Mouse (Mus musculus) midbrain, embryonic 11.5 days (tissue): Measurements from ENCODE around the gene Rhbdl1. TPM values are rescaled to one million over a fixed set of nuclear protein-coding genes. Genes with fewer than 3 reads are reported as not detected.

Experiments
- ATAC-seq: fragments of 200-750 bp; cut with Nextera tagmentation; 2 replicates; pipeline ENCODE4 v1.8.0; 2017; ENCODE audit warnings: moderate TSS enrichment, moderate library complexity; ENCODE audit not compliant: low FRiP score
- DNase-seq: peaks from one replicate; pipeline ENCODE4 v3.0.0; 2015; ENCODE audit warnings: low spot score; ENCODE audit errors: missing footprints
- H3K27ac ChIP-seq: fragments of 300-500 bp; sonication (generic); 2 replicates; pipeline ENCODE4 v1.5.1; 2014; ENCODE audit warnings: low read depth, low read length
- H3K27me3 ChIP-seq: fragments of 300-500 bp; sonication (generic); 2 replicates; pipeline ENCODE4 v1.6.1; 2014; ENCODE audit warnings: mild to moderate bottlenecking, low read length, moderate library complexity, mixed read lengths; ENCODE audit not compliant: control insufficient read depth, insufficient read depth
- H3K36me3 ChIP-seq: fragments of 300-500 bp; sonication (generic); 2 replicates; pipeline ENCODE4 v1.6.1; 2014; ENCODE audit warnings: mild to moderate bottlenecking, low read length, moderate library complexity, mixed read lengths; ENCODE audit not compliant: control insufficient read depth, insufficient read depth
- H3K4me1 ChIP-seq: fragments of 300-500 bp; sonication (generic); 2 replicates; pipeline ENCODE4 v1.6.1; 2014; ENCODE audit warnings: low read length; ENCODE audit not compliant: control insufficient read depth, insufficient read depth
- H3K4me2 ChIP-seq: fragments of 300-500 bp; sonication (generic); 2 replicates; pipeline ENCODE4 v1.6.1; 2014; ENCODE audit warnings: mild to moderate bottlenecking, moderate library complexity
- H3K4me3 ChIP-seq: fragments of 300-500 bp; sonication (generic); 2 replicates; pipeline ENCODE4 v1.5.1; 2014; ENCODE audit warnings: low read depth, low read length
- H3K9ac ChIP-seq: fragments of 300-500 bp; sonication (generic); 2 replicates; pipeline ENCODE4 v1.6.1; 2014; ENCODE audit warnings: low read length
- H3K9me3 ChIP-seq: fragments of 300-500 bp; sonication (generic); 2 replicates; pipeline ENCODE4 v1.6.1; 2016; ENCODE audit warnings: low read length; ENCODE audit not compliant: control insufficient read depth
- WGBS: fragments of 180-500 bp; shearing (Covaris S2); extraction: QIAGEN DNeasy Blood & Tissue Kit; methylation state at CpG from one replicate; pipeline ENCODE4 v1.1.7; 2014; 5-methylcytosine and 5-hydroxymethylcytosine counted together
- polyA plus RNA-seq: library from polyadenylated mRNA; unstranded; fragments of >200 nt; fragmentation: Nextera tagmentation; extraction: Ambion mirVana; gene quantifications from 2 replicates; pipeline ENCODE4 v1.2.1, GENCODE M21; 2014

The Rhbdl1 gene
- polyA plus RNA-seq, 1 experiment from 2014 or later = 2.3 TPM

- Histone ChIP-seq H3K27me3 (no peaks in the 10 kb centered on the region; the same call in 1 of the 2 replicates), H3K9me3 (no peaks in the 10 kb centered on the region), H3K9ac (no peak overlapping the region), H3K4me2 (peak overlapping the region; percentile 52; the same call in 1 of the 2 replicates), H3K27ac (no peak overlapping the region), H3K36me3 (peaks cover 25% of the 10 kb centered on the region), H3K4me1 (peaks cover 39% of the 10 kb centered on the region), H3K4me3 (no peak overlapping the region)
- no peak for ATAC-seq
- no peak for DNase-seq
- 40% methylated on average over 3 of the region's 3 CpGs for WGBS
These were observed 438 bp upstream of the Rhbdl1 start for GRCm38 (mm10) chr17:25837533-25837932.

- DNase-seq = no peak
- no peak overlapping the region; the same call in 1 of the 2 replicates for H3K27ac ChIP-seq
- peaks cover 45% of the 10 kb centered on the region for H3K4me1 ChIP-seq
- H3K27me3 ChIP-seq = no peaks in the 10 kb centered on the region; the same call in 1 of the 2 replicates
- peak overlapping the region; percentile 52 for H3K4me2 ChIP-seq
- peaks cover 18% of the 10 kb centered on the region for H3K36me3 ChIP-seq
- peak overlapping the region; percentile 29 for H3K4me3 ChIP-seq
- H3K9ac ChIP-seq = peak overlapping the region; percentile 43
- 23% methylated on average over 23 of the region's 23 CpGs for WGBS
- no peak for ATAC-seq
- no peaks in the 10 kb centered on the region for H3K9me3 ChIP-seq
These were observed 559 bp downstream of the Rhbdl1 start for GRCm38 (mm10) chr17:25836397-25837075.

DNA sequence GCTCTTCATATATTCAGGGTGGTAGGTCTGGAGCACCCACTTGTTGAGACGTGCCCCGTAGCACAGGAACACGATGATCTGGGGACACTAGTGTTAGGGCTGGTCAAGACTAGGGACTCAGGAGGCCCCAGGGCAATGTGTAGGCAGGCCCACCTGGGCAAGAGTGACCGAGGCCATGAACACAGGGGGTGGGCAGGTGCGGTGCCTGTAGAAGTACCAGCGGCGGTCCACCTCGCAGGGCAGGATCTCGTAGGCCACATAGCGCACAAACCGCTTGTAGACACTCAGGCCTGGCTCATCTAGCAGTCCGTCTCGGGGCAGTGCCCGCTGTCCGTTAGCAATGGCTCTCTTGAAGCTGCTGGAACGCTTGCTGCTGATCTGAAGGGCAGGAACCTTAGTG lies 1.3 kb downstream of the Rhbdl1 start:
- no peak for DNase-seq
- H3K9me3 ChIP-seq = no peaks in the 10 kb centered on the region
- H3K9ac ChIP-seq = no peak overlapping the region
- peaks cover 52% of the 10 kb centered on the region for H3K4me1 ChIP-seq
- no peak for ATAC-seq
- H3K4me2 ChIP-seq = no peak overlapping the region
- H3K4me3 ChIP-seq = no peak overlapping the region
- H3K27ac ChIP-seq = no peak overlapping the region; the same call in 1 of the 2 replicates
- H3K36me3 ChIP-seq = peaks cover 19% of the 10 kb centered on the region
- 96% methylated on average over 16 of the region's 16 CpGs for WGBS
- H3K27me3 ChIP-seq = no peaks in the 10 kb centered on the region; the same call in 1 of the 2 replicates

DNA sequence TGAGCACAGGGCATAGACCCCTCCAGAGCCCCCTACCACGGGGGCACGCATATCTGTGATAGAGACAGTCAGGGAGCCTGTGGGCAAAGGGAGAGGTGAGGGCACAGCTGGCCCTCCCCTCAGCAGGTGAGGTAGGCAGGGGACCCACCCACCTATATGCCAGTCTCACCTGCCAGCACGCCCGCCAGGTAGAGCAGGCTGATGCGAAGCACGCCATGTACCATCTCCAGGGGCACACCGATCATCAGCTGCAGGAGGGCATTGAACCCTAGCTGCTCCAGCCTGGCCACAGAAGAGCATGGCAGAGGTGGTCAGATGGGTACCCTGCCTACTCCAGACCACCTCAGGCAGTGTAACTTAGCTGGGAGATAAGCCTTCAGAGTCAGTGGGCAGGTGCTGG lies 1.8 kb downstream of the Rhbdl1 start:
- peaks cover 17% of the 10 kb centered on the region for H3K36me3 ChIP-seq
- no peak for ATAC-seq
- no peaks in the 10 kb centered on the region for H3K9me3 ChIP-seq
- WGBS = 94% methylated on average over 7 of the region's 7 CpGs
- no peak overlapping the region for H3K4me3 ChIP-seq
- no peak overlapping the region for H3K9ac ChIP-seq
- H3K4me1 ChIP-seq = peaks cover 52% of the 10 kb centered on the region
- DNase-seq = no peak
- no peak overlapping the region for H3K4me2 ChIP-seq
- no peaks in the 10 kb centered on the region; the same call in 1 of the 2 replicates for H3K27me3 ChIP-seq
- H3K27ac ChIP-seq = no peak overlapping the region

DNA sequence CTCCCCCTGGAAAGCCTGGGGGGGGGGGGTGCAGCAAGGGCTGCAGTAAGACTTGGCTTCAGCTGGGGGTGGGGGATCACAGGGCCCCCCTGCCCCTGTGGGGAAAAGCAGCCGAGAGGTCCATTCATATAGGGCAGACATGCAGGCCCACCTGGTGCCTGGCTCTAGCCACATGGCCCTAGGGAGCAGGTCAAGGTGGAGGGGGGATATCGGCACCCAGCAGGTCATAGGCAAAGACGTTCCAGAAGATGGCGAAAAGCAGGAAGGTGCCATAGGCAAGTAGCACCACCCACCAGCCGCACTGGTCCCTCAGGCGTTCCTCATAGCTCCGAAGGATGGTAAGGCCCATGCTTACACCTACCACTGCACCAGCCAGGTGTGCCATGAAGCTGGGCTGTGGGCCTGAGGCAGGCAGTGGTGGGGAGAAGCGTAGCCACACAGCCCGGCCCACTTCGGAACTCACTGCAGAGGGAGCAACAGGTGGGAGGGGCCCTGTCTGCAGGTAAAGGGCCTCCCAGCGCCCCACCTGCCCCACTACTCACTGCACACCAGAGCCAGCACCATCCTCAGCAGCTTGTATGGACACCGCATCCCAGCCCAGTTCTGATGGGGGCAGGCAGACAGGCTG lies 2.4 kb downstream of the Rhbdl1 start:
- H3K4me3 ChIP-seq = peak overlapping the region; percentile 71; the same call in 1 of the 2 replicates
- DNase-seq (no peak), ATAC-seq (no peak)
- H3K4me2 ChIP-seq = peak overlapping the region; percentile 96
- peak overlapping the region; percentile 67 for H3K9ac ChIP-seq
- H3K4me1 ChIP-seq = peaks cover 58% of the 10 kb centered on the region
- no peaks in the 10 kb centered on the region for H3K9me3 ChIP-seq
- 89% methylated on average over 12 of the region's 12 CpGs for WGBS
- no peaks in the 10 kb centered on the region; the same call in 1 of the 2 replicates for H3K27me3 ChIP-seq
- H3K36me3 ChIP-seq = peaks cover 16% of the 10 kb centered on the region; the same call in 1 of the 2 replicates
- H3K27ac ChIP-seq = no peak overlapping the region

DNA sequence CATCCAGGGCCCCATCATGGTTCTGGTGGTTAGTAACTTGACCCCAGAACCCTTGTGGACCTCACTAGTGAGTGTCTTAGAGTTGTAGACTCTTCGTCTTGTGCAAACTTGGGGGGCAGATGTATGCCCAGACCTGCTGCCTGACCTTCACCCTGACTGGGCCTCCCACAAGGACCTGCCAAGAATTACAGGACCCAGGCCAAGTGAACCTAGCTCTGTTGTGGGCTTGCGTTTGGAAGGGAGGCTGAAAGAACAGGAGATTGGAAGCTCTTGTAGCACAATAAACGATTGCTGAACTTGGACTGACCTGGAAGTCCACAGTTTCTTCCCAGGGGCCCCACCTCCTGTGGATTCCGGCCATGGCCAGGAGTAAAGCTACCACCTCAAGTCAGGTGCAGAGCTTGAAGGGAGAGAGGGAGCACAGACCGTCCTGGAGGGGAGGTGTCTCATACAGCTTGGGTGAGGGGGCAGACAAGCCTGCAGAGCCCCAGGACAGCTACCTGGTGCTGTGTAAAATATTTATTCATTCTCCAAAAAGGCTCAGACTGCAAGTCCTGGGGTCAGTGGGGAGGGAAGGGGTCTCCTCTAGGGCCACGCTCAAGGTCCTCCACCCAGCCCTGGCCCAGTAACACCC lies 3.0 kb downstream of the Rhbdl1 start:
- Histone ChIP-seq H3K9me3 (no peaks in the 10 kb centered on the region), H3K4me3 (peak overlapping the region; percentile 71), H3K9ac (peak overlapping the region; percentile 67), H3K27me3 (no peaks in the 10 kb centered on the region; the same call in 1 of the 2 replicates), H3K36me3 (peaks cover 14% of the 10 kb centered on the region; the same call in 1 of the 2 replicates), H3K4me1 (peaks cover 62% of the 10 kb centered on the region), H3K4me2 (peak overlapping the region; percentile 96), H3K27ac (peak overlapping the region; percentile 84)
- DNase-seq = no peak
- no peak for ATAC-seq
- WGBS = 73% methylated on average over 6 of the region's 6 CpGs

DNA sequence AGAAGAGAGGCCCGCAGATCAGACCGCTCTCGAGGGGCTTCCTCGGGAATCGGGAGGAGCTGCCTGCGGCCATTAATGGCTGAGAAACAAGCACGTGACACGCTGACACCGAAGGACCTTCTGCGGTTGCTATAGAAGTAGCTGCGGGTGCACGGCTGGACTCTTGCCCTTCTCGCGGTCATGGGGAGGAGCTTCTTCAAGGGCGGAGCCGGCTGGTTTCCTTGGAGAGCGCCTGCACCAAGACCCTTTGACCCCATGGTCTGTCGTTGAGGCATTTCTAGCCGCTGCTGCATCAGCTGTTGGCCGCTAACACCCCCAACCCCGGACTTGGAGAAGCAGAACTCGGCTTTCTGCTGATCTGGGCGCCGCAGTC lies 3.8 kb downstream of the Rhbdl1 start, which contains the start of gene Stub1:
Gene Stub1 (minus strand): TSS at position 114 of the 373 bp plus-strand sequence.
- under 1% methylated on average over 24 of the region's 24 CpGs for WGBS
- peaks cover 11% of the 10 kb centered on the region; the same call in 1 of the 2 replicates for H3K36me3 ChIP-seq
- peak within 1 kb of the TSS; percentile 96 for H3K4me2 ChIP-seq
- peak within 1 kb of the TSS; percentile 84 for H3K27ac ChIP-seq
- ATAC-seq = peak; percentile 78
- no peak for DNase-seq
- H3K9ac ChIP-seq = peak within 1 kb of the TSS; percentile 79
- H3K9me3 ChIP-seq = no peaks in the 10 kb centered on the region
- peak within 1 kb of the TSS; percentile 71 for H3K4me3 ChIP-seq
- no peaks in the 10 kb centered on the region; the same call in 1 of the 2 replicates for H3K27me3 ChIP-seq
- peaks cover 67% of the 10 kb centered on the region for H3K4me1 ChIP-seq

- peak; percentile 100 for DNase-seq
- Histone ChIP-seq H3K9ac (peak overlapping the region; percentile 79), H3K4me1 (peaks cover 67% of the 10 kb centered on the region), H3K4me2 (peak overlapping the region; percentile 96), H3K36me3 (peaks cover 11% of the 10 kb centered on the region; the same call in 1 of the 2 replicates), H3K9me3 (no peaks in the 10 kb centered on the region), H3K27ac (peak overlapping the region; percentile 84), H3K27me3 (no peaks in the 10 kb centered on the region; the same call in 1 of the 2 replicates), H3K4me3 (peak overlapping the region; percentile 71)
- WGBS = under 1% methylated on average over 67 of the region's 77 CpGs
- ATAC-seq = peak; percentile 92
These were observed 4.4 kb downstream of the Rhbdl1 start for GRCm38 (mm10) chr17:25832436-25833290.
